Mouse (Mus musculus): Measurements from ENCODE around the gene Rsu1.

Rsu1 gene

DNA sequence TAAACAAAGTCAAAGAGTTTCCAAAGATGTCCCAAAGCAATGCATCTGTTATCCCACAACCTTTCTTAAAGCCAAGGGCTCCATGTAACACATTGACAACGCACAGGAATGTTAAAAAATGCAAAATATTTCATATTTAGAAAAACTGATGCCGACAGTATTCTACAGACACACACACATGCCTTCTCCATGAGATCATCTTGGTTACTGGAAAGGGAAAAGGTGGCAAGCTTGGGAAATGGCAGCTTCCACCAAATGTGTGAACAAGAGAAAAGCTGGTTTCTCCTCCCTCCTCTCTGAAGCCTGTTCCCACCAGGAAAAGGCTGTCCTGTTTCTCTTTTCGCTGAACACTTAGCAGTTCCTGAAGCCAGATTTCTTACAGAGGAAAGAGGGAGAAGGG is 232.4 kb downstream of the Rsu1 start:
- DNase-seq: no peak

All from embryo, embryonic 11 days (tissue).